Mouse (Mus musculus) limb, embryonic 13.5 days (tissue): ENCODE measurements at regions not wholly inside any gene's neighbourhood (a gene's known extent, or its start where the extent isn't known, plus 50 kb on each side); places are given as distances from the start of the nearest gene placed in this dataset.

Source experiments
- ATAC-seq: fragments of 200-750 bp; cut with Nextera tagmentation; 2 replicates; pipeline ENCODE4 v1.8.0; 2017; ENCODE audit warnings: low read depth, moderate number of reproducible peaks, moderate TSS enrichment; ENCODE audit not compliant: low FRiP score
- H3K27ac ChIP-seq: fragments of 300-500 bp; sonication (generic); 2 replicates; pipeline ENCODE4 v1.5.1; 2015; ENCODE audit warnings: inconsistent platforms, mild to moderate bottlenecking, moderate library complexity
- H3K27me3 ChIP-seq: fragments of 300-500 bp; sonication (generic); 2 replicates; pipeline ENCODE4 v1.6.1; 2015; ENCODE audit warnings: mild to moderate bottlenecking, inconsistent platforms
- H3K36me3 ChIP-seq: fragments of 300-500 bp; sonication (generic); 2 replicates; pipeline ENCODE4 v1.6.1; 2015; ENCODE audit warnings: inconsistent platforms, mild to moderate bottlenecking, moderate library complexity
- H3K4me1 ChIP-seq: fragments of 300-500 bp; sonication (generic); 2 replicates; pipeline ENCODE4 v1.6.1; 2015; ENCODE audit warnings: inconsistent platforms
- H3K4me2 ChIP-seq: fragments of 300-500 bp; sonication (generic); replicated peaks from 2 replicates; pipeline ENCODE4 v1.6.1; 2015; ENCODE audit warnings: inconsistent platforms, mild to moderate bottlenecking, moderate library complexity
- H3K4me3 ChIP-seq: fragments of 300-500 bp; sonication (generic); 2 replicates; pipeline ENCODE4 v1.5.1; 2015; ENCODE audit warnings: moderate library complexity, mild to moderate bottlenecking, inconsistent platforms
- H3K9ac ChIP-seq: fragments of 300-500 bp; sonication (generic); 2 replicates; pipeline ENCODE4 v1.6.1; 2015; ENCODE audit warnings: mild to moderate bottlenecking, inconsistent platforms
- H3K9me3 ChIP-seq: fragments of 300-500 bp; sonication (generic); 2 replicates; pipeline ENCODE4 v1.6.1; 2016; ENCODE audit warnings: inconsistent platforms
- WGBS: fragments of 180-500 bp; shearing (Covaris S2); methylation state at CpG from one replicate; pipeline ENCODE4 v1.1.7; 2015; 5-methylcytosine and 5-hydroxymethylcytosine counted together

DNA sequence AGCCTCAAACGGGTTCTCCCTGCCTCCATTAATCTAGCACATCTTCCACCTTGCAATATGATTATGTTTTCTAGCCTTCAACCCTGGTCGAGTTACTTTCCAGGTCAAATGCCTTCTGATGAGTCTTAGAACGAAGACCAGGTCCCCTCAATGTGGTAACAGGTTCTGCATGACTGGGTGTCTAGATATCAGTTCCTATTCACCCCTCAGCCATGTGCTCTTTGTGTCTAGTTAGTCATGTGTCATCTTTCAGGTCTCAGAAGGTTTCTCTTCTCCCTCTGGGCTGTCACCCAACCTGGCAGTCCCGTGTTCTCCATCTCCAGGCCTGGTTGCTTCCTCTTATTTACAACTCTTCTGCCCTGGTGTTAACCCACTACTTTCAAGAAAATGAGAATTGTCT, 356.7 kb downstream of the Rps24 start:
- Histone ChIP-seq H3K27ac (no peak overlapping the region), H3K27me3 (no peaks in the 10 kb centered on the region), H3K9ac (no peak overlapping the region), H3K9me3 (no peaks in the 10 kb centered on the region), H3K4me1 (peaks cover 38% of the 10 kb centered on the region), H3K4me3 (no peak overlapping the region), H3K36me3 (no peaks in the 10 kb centered on the region), H3K4me2 (no peak overlapping the region)
- WGBS: 72% methylated on average over 4 of the region's 4 CpGs
- no peak for ATAC-seq

DNA sequence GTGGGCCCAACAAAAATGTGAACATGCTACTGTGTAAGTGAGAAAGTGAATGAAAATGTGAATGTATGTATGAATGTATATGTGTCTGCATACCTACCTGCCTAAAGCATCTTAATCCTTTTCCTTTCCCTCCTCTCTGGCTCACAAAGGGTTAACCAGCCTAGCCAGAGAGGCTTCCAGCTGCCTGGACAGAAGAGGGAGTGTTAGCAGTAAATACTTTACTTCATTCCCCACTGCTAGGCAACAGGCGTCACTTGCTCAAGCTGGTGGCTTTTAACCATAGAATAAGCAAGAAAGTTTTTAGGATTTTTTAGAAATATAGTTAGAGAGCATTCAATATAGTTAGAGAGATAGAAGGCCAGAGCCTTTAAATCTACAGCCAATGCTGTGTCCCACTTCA, 363.6 kb downstream of the Rps24 start:
- 0 out of 2 replicates have a peak, but pooled peaks have one; percentile 51 for ATAC-seq
- no peak overlapping the region for H3K9ac ChIP-seq
- WGBS: 6% methylated on average over 1 of the region's 1 CpGs
- peaks cover 47% of the 10 kb centered on the region for H3K4me1 ChIP-seq
- H3K4me2 ChIP-seq: no peak overlapping the region
- H3K9me3 ChIP-seq: no peaks in the 10 kb centered on the region
- no peak overlapping the region for H3K4me3 ChIP-seq
- no peaks in the 10 kb centered on the region for H3K36me3 ChIP-seq
- H3K27me3 ChIP-seq: no peaks in the 10 kb centered on the region
- H3K27ac ChIP-seq: peak overlapping the region; percentile 67

DNA sequence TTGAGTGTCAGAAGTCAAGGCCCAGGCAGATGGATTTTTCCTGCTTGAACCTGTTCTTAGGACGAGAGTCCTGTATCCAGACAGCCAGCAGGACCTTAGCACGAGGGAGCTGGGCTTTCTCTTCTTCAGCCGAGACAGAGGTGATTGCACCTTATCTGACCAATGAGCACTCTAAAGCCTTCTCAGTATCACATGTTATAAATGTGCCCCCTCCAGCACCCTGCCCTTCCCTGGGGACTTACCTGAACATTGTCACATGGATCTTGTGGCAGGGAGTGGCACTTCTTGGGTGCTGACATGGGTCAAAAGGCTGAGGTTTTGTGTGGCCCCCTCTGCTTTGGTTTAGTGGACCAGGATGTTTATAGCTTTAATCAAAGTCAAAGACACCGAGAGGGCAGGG, 367.5 kb downstream of the Rps24 start:
- Histone ChIP-seq H3K4me2 (no peak overlapping the region), H3K4me1 (peaks cover 47% of the 10 kb centered on the region), H3K27ac (no peak overlapping the region), H3K36me3 (no peaks in the 10 kb centered on the region), H3K27me3 (no peaks in the 10 kb centered on the region), H3K9me3 (no peaks in the 10 kb centered on the region), H3K4me3 (no peak overlapping the region), H3K9ac (no peak overlapping the region)
- no peak for ATAC-seq
- WGBS: 31% methylated on average over 4 of the region's 4 CpGs

GRCm38 (mm10) chr14:24862171-24862570, 375.2 kb downstream of the Rps24 start:
- H3K27me3 ChIP-seq: no peaks in the 10 kb centered on the region
- no peak overlapping the region for H3K27ac ChIP-seq
- H3K4me1 ChIP-seq: peaks cover 53% of the 10 kb centered on the region
- no peak overlapping the region for H3K4me2 ChIP-seq
- no peaks in the 10 kb centered on the region for H3K36me3 ChIP-seq
- WGBS: 78% methylated on average over 8 of the region's 8 CpGs
- no peaks in the 10 kb centered on the region for H3K9me3 ChIP-seq
- no peak overlapping the region for H3K9ac ChIP-seq
- no peak for ATAC-seq
- H3K4me3 ChIP-seq: no peak overlapping the region

DNA sequence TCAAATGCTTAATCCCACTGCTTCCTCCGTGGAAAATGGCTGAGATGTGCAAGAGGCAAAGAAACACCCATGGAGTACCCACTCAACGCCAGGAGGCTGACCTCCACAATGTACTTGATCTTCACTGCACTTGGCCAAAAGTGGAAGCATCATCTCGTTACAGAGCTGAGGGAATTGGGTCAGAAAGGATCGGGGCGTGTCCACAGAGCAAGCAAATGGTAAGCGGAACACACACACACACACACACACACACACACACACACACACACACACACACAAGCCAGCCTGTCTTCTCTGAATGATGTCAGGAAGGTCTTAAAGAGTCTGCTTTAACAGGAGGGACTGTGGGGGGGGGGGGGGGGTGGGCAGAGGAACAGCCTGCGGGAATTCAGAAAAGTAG, 375.7 kb downstream of the Rps24 start:
- H3K9ac ChIP-seq: no peak overlapping the region
- no peak overlapping the region for H3K27ac ChIP-seq
- 77% methylated on average over 7 of the region's 7 CpGs for WGBS
- no peak overlapping the region for H3K4me3 ChIP-seq
- H3K27me3 ChIP-seq: no peaks in the 10 kb centered on the region
- peaks cover 58% of the 10 kb centered on the region for H3K4me1 ChIP-seq
- H3K9me3 ChIP-seq: no peaks in the 10 kb centered on the region
- no peak for ATAC-seq
- H3K4me2 ChIP-seq: no peak overlapping the region
- no peaks in the 10 kb centered on the region for H3K36me3 ChIP-seq

DNA sequence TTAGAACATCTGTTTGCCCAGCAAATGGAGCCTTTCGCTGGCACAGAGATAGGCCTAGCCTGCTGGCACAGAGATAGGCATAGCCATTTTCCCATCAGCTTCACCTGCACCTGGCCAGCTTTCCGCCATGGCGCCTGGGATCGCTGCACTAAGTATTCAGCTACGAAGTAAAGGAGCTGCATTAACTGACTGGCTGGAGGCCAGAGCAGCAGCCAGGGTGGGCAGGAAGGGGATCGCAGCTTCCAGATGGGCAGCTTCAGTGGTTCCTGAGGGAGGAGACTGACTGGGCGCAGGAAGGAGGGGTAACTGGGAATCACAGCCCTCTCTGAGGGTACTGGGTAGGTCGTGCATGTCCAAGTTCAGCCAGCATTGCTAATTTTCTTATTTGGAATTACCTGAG, 376.2 kb downstream of the Rps24 start:
- Histone ChIP-seq H3K4me1 (peaks cover 60% of the 10 kb centered on the region), H3K4me3 (no peak overlapping the region), H3K27me3 (no peaks in the 10 kb centered on the region), H3K9me3 (no peaks in the 10 kb centered on the region), H3K4me2 (no peak overlapping the region), H3K27ac (0 out of 2 replicates have a peak overlapping the region, but pooled peaks have one; percentile 61), H3K9ac (no peak overlapping the region), H3K36me3 (no peaks in the 10 kb centered on the region)
- WGBS: 57% methylated on average over 8 of the region's 8 CpGs
- no peak for ATAC-seq

GRCm38 (mm10) chr14:24865579-24866230, 378.8 kb downstream of the Rps24 start:
- no peak for ATAC-seq
- WGBS: 80% methylated on average over 6 of the region's 6 CpGs

DNA sequence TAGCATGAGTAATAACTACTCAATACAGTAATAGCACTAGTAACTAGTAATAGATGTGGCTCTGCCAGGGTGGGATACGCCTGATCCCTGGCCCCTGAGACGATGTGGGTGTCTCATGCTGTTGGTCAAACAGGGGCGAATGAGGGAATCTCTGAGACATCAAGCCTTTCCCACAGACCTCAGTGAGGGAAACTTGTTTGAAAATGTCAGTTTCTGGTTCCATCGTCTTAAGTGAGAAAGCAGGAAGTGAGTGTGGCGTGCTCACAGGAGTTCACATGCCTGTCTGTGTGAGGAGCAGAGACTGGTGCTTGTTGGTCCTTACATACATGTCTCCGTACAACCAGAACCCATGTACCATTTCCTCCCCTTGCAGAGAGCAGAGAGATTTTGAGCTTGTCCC, 380.9 kb downstream of the Rps24 start:
- H3K4me3 ChIP-seq: no peak overlapping the region
- no peak overlapping the region for H3K27ac ChIP-seq
- no peak overlapping the region for H3K9ac ChIP-seq
- H3K4me2 ChIP-seq: no peak overlapping the region
- H3K9me3 ChIP-seq: no peaks in the 10 kb centered on the region
- no peak for ATAC-seq
- H3K36me3 ChIP-seq: no peaks in the 10 kb centered on the region
- peaks cover 56% of the 10 kb centered on the region for H3K4me1 ChIP-seq
- 85% methylated on average over 6 of the region's 6 CpGs for WGBS
- H3K27me3 ChIP-seq: no peaks in the 10 kb centered on the region

More at GRCm38 (mm10) chr14:24865579-24866230, 378.8 kb downstream of the Rps24 start:
- no peak overlapping the region for H3K27ac ChIP-seq
- H3K4me3 ChIP-seq: no peak overlapping the region
- no peaks in the 10 kb centered on the region for H3K36me3 ChIP-seq
- H3K27me3 ChIP-seq: no peaks in the 10 kb centered on the region
- no peaks in the 10 kb centered on the region for H3K9me3 ChIP-seq
- H3K9ac ChIP-seq: no peak overlapping the region
- no peak overlapping the region for H3K4me2 ChIP-seq
- peaks cover 56% of the 10 kb centered on the region for H3K4me1 ChIP-seq

- no peaks in the 10 kb centered on the region for H3K9me3 ChIP-seq
- no peak overlapping the region for H3K9ac ChIP-seq
- H3K4me3 ChIP-seq: no peak overlapping the region
- H3K4me1 ChIP-seq: peaks cover 47% of the 10 kb centered on the region
- no peaks in the 10 kb centered on the region for H3K36me3 ChIP-seq
- 84% methylated on average over 6 of the region's 6 CpGs for WGBS
- no peak overlapping the region for H3K27ac ChIP-seq
- H3K27me3 ChIP-seq: no peaks in the 10 kb centered on the region
- H3K4me2 ChIP-seq: no peak overlapping the region
- ATAC-seq: no peak
Observed at GRCm38 (mm10) chr14:24868756-24869155, 381.8 kb downstream of the Rps24 start.

DNA sequence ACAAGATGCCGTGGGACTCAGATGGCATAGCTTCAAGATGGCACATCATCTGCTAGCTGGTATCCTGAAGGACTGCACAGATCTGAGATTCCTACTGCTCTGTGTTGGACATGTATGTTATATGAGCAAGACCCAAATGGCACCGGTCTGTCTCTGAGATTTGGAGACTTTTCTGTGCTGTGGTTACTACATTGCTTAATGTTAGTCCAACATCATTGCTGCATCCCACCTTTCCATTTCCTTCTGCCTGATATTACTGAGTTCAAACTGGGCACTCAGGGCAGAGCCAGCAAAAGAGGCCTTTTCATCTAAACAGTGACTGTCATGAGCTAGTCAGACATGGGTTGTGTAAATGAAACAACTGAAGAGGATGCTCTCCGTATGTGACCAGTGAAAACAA, 383.3 kb downstream of the Rps24 start:
- Histone ChIP-seq H3K9ac (no peak overlapping the region), H3K36me3 (no peaks in the 10 kb centered on the region), H3K4me1 (peaks cover 36% of the 10 kb centered on the region), H3K4me3 (no peak overlapping the region), H3K9me3 (no peaks in the 10 kb centered on the region), H3K4me2 (no peak overlapping the region), H3K27me3 (no peaks in the 10 kb centered on the region), H3K27ac (no peak overlapping the region)
- ATAC-seq: no peak
- 93% methylated on average over 3 of the region's 3 CpGs for WGBS

GRCm38 (mm10) chr14:24871392-24871998, 384.6 kb downstream of the Rps24 start:
- Histone ChIP-seq H3K9ac (no peak overlapping the region), H3K9me3 (no peaks in the 10 kb centered on the region), H3K4me1 (peaks cover 29% of the 10 kb centered on the region), H3K36me3 (no peaks in the 10 kb centered on the region), H3K4me3 (no peak overlapping the region), H3K27me3 (no peaks in the 10 kb centered on the region), H3K27ac (no peak overlapping the region; the same call in 1 of the 2 replicates), H3K4me2 (no peak overlapping the region)
- 75% methylated on average over 10 of the region's 10 CpGs for WGBS
- no peak for ATAC-seq

- Histone ChIP-seq H3K4me1 (peaks cover 20% of the 10 kb centered on the region), H3K27ac (no peak overlapping the region), H3K9ac (no peak overlapping the region), H3K36me3 (no peaks in the 10 kb centered on the region), H3K4me3 (no peak overlapping the region), H3K27me3 (no peaks in the 10 kb centered on the region), H3K4me2 (no peak overlapping the region), H3K9me3 (no peaks in the 10 kb centered on the region)
- ATAC-seq: no peak
- 48% methylated on average over 3 of the region's 3 CpGs for WGBS
Observed at GRCm38 (mm10) chr14:24872931-24873330, 386.0 kb downstream of the Rps24 start.

DNA sequence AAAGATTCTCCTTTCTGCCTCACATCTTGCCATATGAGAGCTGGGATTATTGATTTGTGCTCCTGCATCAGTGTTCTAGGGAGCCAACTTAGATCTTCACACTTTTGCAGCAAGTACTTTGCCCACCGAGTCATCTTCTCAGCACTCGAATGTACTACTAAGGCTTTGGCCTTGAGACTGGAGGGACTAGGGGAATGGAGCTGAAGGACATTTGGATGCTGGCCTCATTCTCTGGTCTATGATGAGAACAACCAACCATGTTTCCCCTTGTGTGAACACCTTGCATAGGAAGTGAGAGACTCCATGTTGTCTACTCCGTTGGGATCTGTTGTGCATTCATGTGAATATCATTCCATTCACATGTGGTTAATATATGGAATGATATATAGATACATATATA, 386.5 kb downstream of the Rps24 start:
- WGBS: 93% methylated on average over 3 of the region's 3 CpGs

More for the DNA sequence above, 386.5 kb downstream of the Rps24 start:
- H3K36me3 ChIP-seq: no peaks in the 10 kb centered on the region
- H3K9me3 ChIP-seq: no peaks in the 10 kb centered on the region
- no peak overlapping the region for H3K4me3 ChIP-seq
- H3K4me2 ChIP-seq: no peak overlapping the region
- H3K4me1 ChIP-seq: peaks cover 16% of the 10 kb centered on the region
- no peak overlapping the region for H3K9ac ChIP-seq
- ATAC-seq: no peak
- no peaks in the 10 kb centered on the region for H3K27me3 ChIP-seq
- H3K27ac ChIP-seq: no peak overlapping the region
